Mouse (Mus musculus) spleen, adult 18-20 months (tissue): ENCODE results near the gene Htr1d.

ENCODE experiments used
- DNase-seq, 2 experiments: peaks; one replicate each; pipeline ENCODE4 v3.0.0; 2022; ENCODE audit warnings: mixed read lengths in 2 of 2

Htr1d gene

DNA sequence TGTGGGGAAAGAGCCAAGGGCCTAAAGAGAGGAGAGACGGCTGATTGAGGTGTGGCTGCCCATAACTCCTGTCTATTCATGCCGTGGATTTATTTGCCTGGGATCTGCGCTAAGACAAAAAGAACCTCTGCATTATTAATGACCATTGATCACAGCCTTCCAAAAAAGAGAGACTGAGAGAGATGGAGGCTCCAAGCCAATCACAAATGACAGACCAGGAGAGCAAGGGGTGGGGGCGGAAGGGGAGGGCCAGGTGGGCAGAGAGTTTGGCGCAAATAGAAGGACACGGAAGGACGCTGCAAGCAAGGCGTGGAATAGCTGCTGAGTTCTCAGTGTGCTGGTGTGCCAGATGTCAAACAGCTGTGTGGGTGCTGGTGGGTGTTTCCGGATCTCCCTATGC is at the start of gene Htr1d:
Gene Htr1d (plus strand): TSS at position 301 of the 400 bp plus-strand sequence.
- DNase-seq = no peak

DNA sequence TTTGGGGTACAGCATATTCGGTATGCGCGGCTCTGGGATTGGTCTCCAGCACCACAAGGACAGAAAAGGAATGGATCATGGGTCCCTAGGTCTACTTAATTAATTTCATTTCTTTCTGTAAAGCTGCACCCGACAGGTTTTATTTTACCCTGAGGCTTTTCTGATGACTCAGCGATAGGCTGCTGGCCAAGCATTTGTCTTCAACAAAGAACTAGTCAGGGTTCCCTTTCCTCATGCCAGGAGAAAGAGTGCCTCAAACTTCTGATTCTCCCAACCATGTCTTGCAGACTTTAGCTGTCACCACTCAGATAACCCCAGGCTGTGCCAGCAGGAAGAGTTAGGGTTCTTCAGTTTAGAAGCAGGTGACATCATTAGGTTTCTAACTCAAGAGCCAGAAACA is 46.3 kb upstream of the Htr1d start:
- DNase-seq = no peak

DNA sequence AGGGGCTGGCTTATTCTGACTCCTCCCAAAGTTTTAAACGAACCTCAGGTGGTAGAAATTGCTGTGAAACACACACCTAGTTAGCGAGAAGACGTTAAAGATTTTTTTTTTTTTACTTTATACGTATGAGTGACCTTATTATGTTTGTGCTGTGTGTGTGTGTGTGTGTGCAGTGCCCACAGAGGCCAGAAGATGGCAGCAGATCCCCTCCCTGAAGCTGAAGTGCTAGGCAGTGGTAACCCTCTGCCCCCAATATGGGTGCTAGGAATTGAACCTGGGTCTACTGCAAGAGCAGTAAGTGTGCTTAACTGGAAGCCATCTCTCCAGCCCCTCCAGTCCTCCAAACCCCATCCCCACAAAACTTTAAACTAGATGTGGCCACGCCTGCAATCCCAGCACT is 40.3 kb upstream of the Htr1d start:
- no peak for DNase-seq

DNA sequence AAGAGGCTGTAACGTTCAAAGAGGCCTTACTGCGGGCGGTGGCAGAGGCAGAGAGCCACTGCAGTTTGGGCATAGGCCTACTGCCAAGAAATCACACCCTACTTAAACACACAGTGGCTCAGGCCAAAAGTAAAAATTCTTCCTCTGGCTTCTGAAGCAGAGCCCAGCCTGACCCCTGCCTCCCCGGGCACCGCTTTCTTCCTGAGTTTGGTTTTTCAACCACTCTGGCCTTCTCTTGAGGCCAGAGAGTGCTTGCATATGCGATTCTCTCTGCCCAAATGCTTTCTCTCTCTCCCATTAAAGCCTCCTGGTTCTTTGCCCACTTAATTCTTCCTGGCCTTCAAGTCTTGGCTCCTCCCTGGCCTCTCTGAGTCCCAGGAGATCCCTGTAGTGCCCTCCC is 39.5 kb upstream of the Htr1d start:
- DNase-seq = no peak

DNA sequence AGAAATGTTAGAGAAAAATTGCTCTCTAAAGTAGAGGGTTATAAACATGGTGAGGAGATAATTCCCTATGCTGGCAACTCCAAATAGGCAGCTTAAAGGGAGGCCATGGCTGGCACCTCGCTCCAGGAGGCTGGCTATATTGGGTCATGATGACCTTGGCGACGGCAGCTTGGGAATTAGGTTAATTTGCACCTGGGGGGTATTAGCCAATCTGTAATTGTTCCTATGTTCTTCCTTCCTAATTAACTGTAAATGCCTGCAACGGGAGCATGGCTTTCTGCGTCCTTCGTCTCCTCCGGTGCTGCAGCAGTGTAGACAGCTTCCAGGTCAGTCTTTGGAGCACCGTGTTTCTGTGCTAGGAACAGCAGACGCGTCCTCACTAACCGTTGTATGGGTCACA is 36.1 kb upstream of the Htr1d start:
- no peak for DNase-seq

DNA sequence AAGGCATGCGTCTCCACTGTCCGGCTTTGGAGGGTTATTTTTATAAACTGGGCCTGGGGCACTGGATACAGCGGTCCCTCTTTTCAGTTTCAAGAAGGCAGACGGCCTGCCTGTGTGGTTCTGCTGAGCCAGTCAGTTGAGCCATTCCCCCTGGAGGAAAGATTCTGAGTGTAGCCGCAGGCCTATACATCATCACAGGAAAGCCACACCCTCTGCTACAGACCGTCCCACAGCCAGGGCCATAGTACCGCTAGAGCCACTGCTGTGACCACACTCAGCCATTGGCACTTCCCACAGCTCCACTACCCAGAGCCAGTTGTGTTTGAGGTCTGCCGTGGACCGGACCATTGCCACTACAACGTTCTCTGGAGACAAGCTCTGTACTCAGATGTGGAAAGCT is 21.5 kb upstream of the Htr1d start:
- no peak for DNase-seq

DNA sequence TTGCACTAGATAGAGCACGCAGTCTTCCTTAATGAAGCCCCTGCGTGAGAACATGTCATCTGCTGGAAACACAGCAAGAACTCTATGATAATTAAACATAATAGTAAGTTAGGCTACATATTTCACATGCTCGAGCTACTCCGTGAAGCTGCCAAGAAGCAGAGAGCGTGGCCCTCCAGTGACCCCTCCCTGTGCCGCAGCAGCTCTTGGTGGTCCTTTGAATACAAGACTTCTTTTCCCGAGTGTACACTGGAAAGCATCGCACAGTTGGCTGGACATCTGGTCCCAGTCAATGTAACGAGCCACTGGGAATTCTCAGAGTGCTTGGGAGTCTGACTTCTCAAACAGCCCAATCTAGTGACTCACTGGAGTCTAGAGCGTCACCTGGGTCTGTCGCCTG is 15.5 kb upstream of the Htr1d start:
- no peak for DNase-seq

DNA sequence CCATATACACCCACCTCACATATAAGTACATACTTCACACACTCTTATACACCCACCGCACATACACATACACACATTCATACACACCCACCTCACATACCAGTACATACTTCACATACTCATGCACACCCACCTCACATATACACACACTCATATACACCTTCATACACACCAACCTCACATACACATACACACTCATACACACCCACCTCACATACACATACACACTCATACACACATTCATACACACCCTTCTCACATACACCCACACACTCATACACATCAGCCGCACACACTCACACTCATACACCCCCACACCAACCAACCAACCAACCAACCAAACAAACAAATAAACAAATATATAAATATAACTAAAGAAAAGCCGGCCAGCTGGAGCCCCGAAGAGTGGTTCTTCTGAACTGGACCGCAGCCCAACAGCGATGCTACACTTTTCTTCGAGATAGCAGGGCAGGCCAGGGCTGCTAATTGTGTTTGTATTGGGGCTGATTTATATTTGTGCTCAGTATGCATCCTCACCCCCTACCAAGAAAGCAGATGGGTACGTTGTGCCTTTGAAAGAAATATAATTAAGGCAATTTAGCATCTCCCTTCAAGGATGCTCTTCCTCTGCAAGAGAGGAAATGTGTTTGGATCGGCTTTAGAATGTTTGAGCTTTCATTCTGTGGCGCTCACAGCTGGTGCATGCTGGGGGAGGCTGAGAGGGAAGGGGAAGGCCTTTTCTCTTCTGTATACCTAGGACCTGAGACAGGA is 11.1 kb upstream of the Htr1d start:
- no peak for DNase-seq

DNA sequence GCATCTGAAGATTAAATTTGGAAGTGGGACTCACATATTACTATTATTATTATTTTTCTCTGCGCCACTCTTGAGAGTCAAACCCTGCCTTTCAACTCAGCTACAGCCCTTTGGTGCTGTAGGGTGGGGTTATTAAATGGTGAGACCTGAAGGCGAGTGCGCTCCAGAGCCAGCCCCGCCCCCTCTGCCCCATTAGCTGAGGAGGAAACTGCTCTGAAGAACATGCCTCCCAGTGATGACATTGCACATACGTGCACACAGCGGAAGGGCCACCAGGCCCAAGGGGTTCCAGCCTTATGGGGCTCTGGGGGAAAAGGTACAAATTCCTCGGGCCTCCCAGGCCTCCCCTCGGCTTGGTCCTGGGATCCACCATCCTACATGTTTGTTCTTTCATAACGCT is 7.8 kb upstream of the Htr1d start:
- DNase-seq = no peak

DNA sequence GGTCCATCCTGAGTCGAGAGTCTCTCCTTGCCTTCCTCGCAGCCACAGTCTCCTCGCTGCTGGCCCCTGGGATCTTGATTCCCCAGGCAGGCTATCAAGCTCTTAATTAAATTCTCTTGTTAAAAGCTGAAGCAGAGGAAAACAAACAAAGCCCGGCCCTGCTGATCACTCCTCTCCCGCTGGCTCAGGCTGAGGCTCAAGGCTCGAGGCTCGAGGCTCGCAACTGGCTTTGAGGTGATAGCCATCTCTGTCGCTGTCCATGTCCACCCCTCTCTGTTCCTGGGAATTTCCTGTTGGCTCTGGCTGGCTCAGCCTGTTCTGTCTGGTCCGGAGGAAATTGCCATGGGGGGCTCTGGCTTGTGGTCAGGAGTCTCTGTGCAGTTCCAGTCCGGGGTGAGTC is 4.4 kb upstream of the Htr1d start:
- DNase-seq = no peak

DNA sequence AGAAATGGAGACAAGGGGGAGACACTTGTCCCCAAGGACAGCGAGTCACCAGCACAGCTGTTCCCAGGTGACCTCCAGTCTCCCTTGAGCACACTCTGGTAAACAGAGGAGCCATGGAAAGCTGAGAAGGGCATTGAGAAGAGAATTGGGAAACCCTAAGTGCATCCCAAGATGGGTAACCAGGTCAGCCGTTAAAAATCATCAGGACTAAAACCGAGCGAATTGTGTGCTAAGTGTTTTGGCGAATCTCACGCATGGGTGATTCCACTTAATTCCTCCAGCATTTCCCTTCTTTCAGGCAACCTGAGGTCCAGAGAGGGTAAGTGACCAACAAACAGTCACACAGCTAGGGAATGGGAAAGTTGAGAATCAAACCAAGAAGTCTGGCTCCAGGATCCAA is 3.9 kb upstream of the Htr1d start:
- DNase-seq = no peak

DNA sequence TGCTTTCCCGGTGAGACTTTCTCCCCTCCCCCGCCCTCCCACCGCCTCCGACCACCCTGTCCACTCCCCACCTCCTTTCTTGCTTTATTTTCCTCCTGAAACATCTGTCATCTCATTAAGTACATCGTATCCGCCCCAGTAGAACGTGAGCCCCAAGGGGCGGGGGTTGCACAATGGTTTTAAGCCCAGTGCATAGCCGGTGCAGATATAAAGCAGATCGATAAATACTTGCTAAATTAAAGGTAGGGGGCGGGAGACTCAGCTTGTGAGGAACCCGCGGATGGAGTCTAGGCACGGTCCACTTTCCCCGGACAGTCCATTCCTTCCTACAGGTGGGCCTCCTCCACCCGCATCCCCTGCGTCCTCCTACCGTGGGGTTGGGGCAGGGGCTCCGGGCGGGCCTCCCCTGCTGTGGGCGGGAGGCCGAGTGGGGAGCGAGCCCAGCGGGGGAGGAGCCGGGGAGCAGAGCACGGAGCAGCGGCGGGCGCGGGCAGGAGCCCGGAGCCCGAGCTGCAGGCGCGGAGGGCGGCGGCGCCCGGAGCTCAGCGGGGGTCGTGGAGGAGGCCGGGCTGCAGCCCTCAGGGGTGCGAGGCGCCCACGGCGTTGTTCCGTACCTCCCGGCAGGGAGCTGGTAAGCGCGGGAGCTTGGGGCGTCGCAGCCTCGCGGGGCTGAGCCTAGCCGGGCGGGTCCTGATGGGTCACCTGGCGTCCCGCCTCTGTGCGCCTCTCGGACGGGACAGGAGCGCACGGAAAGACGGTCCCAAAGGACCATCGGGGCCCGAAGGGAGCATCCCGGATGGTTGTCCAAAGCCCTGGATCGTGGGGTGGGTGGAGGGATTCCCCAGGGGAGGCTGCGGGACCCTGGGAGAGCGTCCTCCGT is 1.0 kb downstream of the Htr1d start:
- DNase-seq = no peak

DNA sequence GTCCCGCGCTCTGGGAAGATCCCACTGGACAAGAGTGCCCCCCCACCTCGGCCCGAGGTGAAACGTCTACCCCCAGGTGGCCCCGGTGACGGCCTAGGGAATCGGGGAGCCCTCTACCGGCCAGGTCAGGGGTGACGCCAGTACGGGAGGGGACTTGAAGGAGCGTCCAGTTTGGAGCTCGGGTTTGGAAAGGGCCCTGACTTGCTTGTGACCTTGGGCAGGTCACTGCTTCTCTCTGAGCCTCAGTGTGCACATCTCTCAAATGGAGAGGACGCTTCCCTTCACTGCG is 1.6 kb downstream of the Htr1d start:
- DNase-seq = peak in 1 of 2 experiments; percentile 13

DNA sequence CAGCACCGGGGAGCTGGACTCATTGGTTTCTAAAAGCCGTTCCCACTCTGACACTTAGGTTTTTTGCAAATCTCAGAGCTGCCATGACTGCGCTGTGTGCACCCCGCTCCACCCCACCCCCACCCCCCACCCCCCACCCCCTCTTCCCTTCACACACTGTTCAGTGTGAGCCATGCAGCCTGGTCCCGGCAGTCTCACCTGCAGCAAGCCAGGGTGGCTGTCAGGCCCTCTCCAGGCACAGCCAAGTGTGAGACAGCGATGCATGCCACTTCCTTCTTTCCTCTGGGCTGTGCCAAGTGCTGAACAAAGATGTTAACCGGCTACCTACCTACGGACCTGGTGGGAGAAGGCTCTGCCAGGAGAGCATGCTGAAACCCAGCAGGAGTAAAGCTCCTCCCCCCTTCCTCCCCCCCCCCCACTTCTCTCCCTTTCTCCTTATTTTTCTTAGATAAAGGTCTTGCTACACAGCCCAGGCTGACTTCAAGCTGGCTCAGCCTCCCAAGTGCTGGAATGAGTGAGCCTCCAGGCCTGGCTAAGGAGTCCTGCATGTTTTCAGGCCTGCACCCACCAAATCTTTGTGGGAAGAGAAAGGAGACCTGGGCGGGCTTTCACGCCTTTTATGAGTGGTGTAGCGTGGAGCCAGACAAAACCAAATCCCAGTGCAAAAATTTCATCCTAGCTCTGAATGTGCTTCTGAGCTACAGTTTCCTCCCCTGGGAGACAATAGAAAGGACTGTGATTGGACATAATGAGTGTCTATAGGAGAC is 7.5 kb downstream of the Htr1d start:
- no peak for DNase-seq

DNA sequence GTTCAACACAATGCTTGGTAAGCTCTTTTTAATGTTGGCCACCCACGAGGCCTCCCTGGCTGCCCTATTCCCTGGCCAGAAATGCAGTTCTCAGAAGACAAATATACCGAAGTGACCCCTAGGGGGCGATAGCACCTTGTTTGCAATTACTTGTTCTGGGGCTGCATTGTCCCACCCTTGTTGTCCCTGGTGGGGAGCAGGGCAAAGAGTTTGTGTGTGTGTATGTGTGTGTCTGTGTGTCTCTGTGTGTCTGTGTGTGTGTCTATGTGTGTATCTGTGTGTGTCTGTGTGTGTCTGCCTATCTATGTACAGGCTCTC is 8.0 kb downstream of the Htr1d start:
- DNase-seq = peak in 1 of 2 experiments; percentile 41

DNA sequence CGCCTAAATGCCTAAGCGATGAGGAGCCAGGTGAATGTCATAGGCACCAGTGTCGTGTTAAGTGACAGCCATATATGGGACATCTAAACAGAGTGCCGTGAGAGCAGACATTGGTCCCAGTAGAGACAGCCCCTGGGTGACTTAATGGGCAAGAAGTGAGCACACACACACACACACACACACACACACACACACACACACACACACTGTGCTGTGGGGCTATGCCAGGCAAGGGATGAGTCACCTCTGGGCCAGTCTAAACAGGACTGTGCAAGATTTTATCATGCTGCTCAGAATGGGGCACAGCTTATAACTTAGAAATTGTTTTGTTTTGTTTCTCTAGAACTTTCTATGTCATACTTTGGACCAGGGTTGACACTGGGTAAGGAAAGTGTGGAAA is 10.7 kb downstream of the Htr1d start:
- DNase-seq = no peak

DNA sequence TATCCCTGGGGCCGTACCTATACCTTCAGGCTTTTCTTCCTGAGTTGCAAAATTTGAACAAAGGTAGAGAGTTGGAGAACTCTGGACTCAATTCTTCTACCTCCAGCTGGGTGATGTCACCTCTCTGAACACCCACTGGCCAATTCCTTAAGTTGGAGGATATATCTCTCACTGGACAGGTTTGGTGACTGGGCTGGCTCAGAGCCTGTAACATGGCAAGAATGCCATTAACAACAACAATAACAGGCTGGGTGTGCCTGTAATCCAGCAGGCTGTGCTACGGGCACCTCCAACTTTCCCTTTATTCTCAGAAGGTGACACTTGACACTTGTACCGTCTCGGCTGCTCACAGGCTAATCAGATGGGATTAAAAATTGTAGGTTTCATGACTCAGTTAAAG is 15.8 kb downstream of the Htr1d start:
- no peak for DNase-seq

DNA sequence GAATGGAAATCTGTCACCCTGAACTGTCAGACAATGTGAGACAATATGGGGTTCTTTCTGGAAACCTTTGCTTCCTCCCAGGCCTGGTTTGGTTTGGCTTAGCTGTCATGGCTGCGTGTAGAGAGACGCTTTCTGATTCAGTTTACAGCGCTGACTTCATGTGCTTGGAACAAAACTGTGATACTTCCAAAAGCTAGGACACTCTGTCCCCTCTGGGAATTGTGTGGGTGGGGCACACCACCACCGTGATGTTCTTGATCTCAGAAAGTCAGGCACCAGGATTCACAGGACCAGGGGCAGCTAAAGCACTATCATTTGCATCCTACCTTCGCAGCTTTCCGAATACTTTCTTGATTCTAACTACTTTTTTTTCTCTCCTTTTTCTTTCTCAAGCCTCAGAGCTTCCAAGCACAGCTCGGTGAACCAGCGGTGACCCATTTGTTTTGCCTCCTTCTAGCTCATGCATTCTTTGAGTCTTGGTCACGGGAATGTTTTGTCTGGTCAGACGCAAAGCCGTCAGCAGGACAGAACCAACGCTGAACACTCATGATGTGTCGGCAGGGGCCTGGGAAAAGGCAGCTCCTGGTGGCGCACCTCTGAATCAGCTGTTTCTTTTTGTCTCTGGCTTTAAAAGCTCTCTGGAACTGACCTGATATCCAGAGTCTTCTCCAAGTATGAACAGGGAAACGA is 18.2 kb downstream of the Htr1d start:
- DNase-seq = no peak

DNA sequence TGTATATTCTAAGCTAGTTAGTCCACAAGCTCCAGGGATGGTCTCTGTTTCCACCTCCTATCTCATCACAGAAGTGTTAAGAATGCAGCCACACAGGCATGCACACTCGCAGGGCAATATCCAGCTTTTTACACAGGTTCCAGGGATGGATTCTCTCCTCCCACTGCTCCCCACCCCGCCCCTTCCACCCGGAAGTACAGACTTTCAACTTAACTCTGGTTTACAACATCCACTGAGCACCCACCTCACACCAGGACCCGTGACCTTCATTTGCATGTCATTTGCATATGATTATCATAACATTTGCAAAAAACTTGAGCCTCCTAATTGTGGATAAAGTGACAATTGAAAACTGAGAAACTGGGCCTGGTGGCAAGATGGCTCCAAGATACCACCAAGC is 21.2 kb downstream of the Htr1d start:
- DNase-seq = no peak

DNA sequence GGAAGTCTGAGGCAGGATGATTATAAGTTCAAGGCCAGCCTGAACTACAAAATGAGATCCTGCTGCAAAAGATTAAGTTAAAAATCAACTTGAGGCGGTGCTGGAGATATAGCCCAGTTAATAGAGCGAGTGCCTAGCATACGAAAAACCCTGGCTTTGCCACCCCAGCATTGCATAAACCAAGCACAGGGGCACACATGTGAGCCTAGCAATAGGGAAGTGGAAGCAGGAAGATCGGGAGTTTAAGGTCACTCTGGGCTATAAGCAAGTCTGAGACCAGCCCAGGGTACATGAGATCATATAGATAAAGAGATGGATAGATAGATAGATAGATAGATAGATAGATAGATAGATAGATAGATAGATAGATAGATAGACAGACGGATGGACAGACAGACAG is 26.5 kb downstream of the Htr1d start:
- no peak for DNase-seq

DNA sequence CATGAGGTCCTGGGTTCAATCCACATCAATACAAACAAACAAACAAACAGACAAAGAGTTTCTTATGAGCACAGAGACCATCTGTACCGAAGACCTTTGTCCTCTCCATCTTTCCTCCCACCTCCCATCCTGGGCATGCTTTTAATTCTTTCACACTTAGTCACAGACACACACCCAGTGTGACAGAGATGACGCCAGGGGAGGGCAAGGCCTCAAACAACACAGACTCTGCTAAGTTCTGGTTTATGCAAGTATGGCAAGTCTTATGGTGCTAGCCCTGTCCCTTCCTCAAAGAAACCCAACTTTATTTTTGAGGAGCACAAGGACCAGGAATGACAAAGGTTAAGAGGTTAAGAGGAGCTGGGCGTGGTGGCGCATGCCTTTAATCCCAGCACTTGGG is 26.9 kb downstream of the Htr1d start:
- no peak for DNase-seq

DNA sequence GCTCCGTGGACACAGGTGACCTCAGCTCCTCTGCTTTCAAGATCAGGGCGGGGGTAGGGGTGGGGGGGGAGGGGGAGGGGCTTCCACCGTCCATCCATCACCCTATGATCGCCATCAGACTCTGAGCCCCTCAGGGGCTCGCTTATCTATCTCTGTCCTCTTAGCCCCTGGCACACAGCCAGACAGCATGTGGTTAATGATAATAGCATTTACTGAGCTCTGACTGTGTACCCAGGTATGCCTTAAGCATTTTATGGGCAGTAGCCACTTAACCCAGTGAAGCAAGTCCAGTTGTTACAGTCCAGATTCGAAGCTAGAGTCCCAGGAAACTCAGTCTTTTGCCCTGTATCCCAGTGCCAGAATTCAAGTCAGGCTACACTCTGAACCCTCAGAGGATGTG is 28.2 kb downstream of the Htr1d start:
- no peak for DNase-seq

DNA sequence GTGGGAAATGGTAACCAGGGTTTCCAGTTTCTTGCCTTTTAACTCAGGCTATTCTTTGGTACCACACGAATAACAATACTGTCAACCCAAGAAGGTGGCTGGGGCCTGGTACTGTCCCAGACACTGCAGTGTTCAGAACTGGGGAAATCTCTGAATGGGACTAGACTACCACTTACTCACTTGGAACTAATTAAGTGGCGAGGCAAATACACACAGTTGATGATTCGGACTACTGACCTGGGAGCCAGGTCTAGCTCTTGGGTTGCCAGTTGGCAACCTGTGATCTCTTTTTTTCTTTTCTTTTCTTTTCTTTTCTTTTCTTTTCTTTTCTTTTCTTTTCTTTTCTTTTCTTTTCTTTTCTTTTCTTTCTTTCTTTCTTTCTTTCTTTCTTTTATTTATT is 29.0 kb downstream of the Htr1d start:
- no peak for DNase-seq
